Mouse (Mus musculus): ENCODE measurements at regions not wholly inside any gene's neighbourhood (a gene's known extent, or its start where the extent isn't known, plus 50 kb on each side); places are given as distances from the start of the nearest gene placed in this dataset.

- no peak for DNase-seq (ENCODE audit: low spot score)
Measured at GRCm38 (mm10) chr12:32489415-32490139, 111.1 kb downstream of the Ccdc71l start.

- DNase-seq (ENCODE audit: low spot score) = no peak
Measured at GRCm38 (mm10) chr12:32504196-32504595, 125.7 kb downstream of the Ccdc71l start.

- no peak for DNase-seq (ENCODE audit: low spot score)
Measured at GRCm38 (mm10) chr12:32508671-32509070, 130.2 kb downstream of the Ccdc71l start.

GRCm38 (mm10) chr12:32525586-32525985, 147.1 kb downstream of the Ccdc71l start:
- DNase-seq (ENCODE audit: low spot score) = no peak

GRCm38 (mm10) chr12:32531216-32531615, 152.7 kb downstream of the Ccdc71l start:
- DNase-seq (ENCODE audit: low spot score) = no peak

- DNase-seq (ENCODE audit: low spot score) = no peak
Measured at GRCm38 (mm10) chr12:32533641-32534040, 155.1 kb downstream of the Ccdc71l start.

GRCm38 (mm10) chr12:32545466-32545865, 167.0 kb downstream of the Ccdc71l start:
- no peak for DNase-seq (ENCODE audit: low spot score)

GRCm38 (mm10) chr12:32546356-32546755, 167.9 kb downstream of the Ccdc71l start:
- DNase-seq (ENCODE audit: low spot score) = no peak

GRCm38 (mm10) chr12:32553793-32554192, 175.3 kb downstream of the Ccdc71l start:
- no peak for DNase-seq (ENCODE audit: low spot score)

- DNase-seq (ENCODE audit: low spot score) = no peak
Measured at GRCm38 (mm10) chr12:32567777-32568176, 189.3 kb downstream of the Ccdc71l start.

- no peak for DNase-seq (ENCODE audit: low spot score)
Measured at GRCm38 (mm10) chr12:32581304-32581703, 202.8 kb downstream of the Ccdc71l start.

GRCm38 (mm10) chr12:32602131-32602815, 217.1 kb upstream of the Nampt start:
- DNase-seq (ENCODE audit: low spot score) = no peak

- DNase-seq (ENCODE audit: low spot score) = no peak
Measured at GRCm38 (mm10) chr12:32605353-32605752, 214.0 kb upstream of the Nampt start.

GRCm38 (mm10) chr12:32615000-32615399, 204.3 kb upstream of the Nampt start:
- no peak for DNase-seq (ENCODE audit: low spot score)

GRCm38 (mm10) chr12:32616086-32616485, 203.3 kb upstream of the Nampt start:
- DNase-seq (ENCODE audit: low spot score) = no peak

GRCm38 (mm10) chr12:32617031-32617430, 202.3 kb upstream of the Nampt start:
- no peak for DNase-seq (ENCODE audit: low spot score)

- DNase-seq (ENCODE audit: low spot score) = no peak
Measured at GRCm38 (mm10) chr12:32619830-32620229, 199.5 kb upstream of the Nampt start.

- no peak for DNase-seq (ENCODE audit: low spot score)
Measured at GRCm38 (mm10) chr12:32621739-32622138, 197.6 kb upstream of the Nampt start.

GRCm38 (mm10) chr12:32628552-32628951, 190.8 kb upstream of the Nampt start:
- DNase-seq (ENCODE audit: low spot score) = no peak

- DNase-seq (ENCODE audit: low spot score) = peak; percentile 4
Measured at GRCm38 (mm10) chr12:32632935-32633334, 186.4 kb upstream of the Nampt start.

GRCm38 (mm10) chr12:32635055-32635454, 184.3 kb upstream of the Nampt start:
- DNase-seq (ENCODE audit: low spot score) = no peak

- DNase-seq (ENCODE audit: low spot score) = peak; percentile 21
Measured at GRCm38 (mm10) chr12:32637400-32638100, 181.8 kb upstream of the Nampt start.

- DNase-seq (ENCODE audit: low spot score) = no peak
Measured at GRCm38 (mm10) chr12:32640591-32640990, 178.8 kb upstream of the Nampt start.
